Mouse (Mus musculus) fat pad, adult 2 months (tissue): ENCODE data around the gene Nfic.

Source experiments
- DNase-seq: peaks from one replicate; pipeline ENCODE4 v3.0.0-alpha.2; 2011; ENCODE audit warnings: low read depth, low spot score; ENCODE audit errors: extremely low read depth

The Nfic gene

DNA sequence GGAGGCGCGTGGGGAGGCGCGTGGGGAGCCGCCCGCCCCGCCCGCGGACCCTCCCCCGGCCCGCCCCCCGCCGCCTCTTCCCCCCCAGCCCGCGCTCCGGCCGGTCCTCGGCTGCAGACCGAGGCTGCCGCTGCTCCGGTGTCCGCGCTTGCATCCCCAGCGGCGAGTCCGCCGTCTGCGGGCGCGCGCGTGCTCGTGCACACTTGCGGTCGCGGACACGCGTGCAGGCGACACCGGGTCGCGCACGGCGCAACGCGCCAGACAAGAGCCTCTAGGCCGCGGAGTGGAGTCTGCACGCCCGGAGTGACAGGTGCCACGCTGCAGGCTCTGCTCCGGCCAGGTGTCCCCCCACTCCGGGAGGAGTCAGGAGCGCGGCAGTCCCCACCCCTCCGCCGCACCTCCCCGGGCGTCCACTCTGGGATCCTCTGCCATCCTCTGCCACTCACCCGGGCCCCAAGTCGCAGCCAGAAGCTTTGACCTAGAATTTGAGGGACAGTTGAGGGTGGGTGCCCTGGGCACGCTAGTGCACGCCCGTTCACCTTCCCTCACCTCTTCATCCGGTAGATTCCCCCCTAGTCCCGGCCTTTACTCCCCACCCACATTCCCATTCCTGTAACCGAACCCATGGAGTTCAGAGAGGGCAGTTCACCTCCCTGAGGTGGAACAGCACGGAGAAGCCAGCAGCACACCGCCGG, 24.5 kb downstream of the Nfic start:
- no peak for DNase-seq

DNA sequence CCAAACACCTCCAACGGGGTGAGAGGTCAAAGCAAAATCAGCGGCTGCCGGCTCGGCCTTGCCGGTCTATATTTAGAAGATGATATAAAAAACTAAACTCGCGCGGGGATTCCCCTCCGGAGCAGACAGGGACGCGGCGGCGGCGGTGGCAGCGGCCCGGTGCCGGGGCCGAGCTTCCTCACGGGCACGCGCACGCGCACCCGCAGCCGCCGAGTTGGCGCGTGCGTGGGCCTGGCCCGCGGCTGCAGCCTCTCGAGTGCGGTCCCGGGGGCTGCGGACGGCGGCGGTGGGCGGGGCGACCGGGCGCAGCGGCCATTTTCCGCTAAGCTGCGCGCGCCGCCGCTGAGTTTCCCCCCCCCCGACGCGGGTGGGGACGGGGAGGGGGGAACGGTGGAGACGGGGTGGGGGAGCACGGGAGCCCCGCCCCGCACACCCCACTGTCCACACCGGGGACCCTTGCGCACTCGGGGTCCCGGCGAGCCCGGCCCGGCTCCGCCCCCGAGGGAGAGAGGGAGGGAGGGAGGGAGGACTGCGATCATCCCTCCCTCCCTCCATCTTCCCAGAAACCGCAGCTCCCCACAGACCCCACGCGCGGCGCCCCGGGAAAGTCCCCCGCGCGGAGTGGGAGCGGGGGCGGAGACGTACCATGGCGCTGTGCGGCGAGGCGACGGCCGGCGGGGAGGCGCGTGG, 25.1 kb downstream of the Nfic start:
- DNase-seq, result no peak

DNA sequence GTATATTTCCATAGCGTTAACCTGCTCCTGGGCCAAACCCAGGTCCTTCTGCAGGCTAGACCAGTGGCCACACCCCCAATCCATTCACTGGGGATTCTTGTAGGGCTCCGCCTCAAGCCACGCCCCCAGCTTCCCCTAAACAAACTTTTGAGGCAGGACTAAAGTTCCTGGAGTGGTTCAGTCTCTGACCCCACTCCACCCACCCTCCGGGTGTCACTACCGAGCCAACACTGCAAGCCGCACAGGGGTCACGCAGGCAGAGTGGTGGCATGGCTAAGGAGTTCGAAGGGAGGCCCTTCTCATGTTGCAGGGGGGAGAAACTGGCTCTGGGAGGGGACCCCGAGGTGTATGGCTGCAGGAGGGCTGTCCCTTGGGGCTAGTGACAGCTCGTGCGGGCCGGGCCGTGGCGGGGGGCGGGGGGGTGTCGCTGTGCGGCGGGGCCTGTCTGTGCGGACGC, 25.8 kb downstream of the Nfic start:
- DNase-seq, result no peak

- DNase-seq, result no peak
Observed at GRCm38 (mm10) chr10:81429092-81429491, 26.3 kb downstream of the Nfic start.

DNA sequence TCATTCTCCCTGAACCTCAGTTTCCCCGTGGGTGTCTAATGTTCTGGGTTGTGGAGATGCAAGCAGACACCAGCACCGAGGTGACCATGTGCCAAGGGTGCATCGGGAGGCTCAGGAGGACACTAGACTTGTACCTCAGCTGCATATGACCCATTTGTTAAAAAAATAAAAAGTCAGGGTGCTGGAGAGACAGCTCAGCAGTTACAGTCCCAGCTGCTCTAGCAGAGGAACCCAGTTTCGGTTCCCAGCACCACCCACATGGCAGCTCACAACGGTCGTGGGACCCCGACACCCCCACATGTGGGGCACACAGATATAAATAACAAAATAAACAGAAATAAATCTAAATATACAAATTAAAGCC, 26.9 kb downstream of the Nfic start:
- no peak for DNase-seq

GRCm38 (mm10) chr10:81427804-81428506, 27.5 kb downstream of the Nfic start:
- DNase-seq, result no peak

DNA sequence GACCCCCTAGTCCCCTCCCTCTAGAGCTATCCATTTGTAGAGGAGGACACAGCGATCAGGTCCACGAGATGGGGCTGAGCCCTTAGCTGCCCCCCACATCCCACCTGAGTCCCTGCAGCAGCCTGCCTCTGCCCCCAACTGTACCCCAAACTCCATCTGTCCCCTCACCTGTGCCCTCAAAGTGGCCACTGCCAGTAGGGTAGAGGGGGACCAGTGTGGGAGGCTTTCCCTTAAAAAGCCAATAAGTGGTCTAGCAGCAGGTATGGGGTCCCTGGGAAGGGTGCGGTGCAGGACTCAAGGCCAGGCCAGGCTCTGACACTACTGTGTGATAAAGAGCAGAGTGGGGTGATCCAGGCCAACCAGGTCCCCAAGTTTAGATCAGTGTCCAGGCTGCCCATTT, 28.1 kb downstream of the Nfic start:
- DNase-seq, result no peak

DNA sequence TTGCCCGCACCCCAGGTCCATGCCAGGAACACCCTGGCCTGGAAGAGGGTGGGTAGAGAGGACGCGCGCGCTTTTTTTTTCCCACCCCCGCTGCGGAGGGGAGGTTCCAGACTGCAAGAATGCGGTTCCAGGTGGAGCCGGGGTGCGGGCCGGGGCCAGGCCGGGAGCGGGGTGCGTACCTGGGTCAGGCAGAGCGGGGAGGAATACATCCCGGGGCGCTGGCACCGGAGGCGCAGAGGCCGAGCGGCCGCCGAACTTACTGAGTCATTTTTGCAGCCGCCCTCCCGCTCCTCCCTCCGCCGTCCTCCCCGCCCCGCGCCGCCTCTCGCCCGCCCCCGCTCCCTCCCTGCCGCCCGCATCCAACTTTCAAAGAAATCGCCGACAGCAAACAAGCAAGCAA, 28.5 kb downstream of the Nfic start:
- DNase-seq, result no peak

DNA sequence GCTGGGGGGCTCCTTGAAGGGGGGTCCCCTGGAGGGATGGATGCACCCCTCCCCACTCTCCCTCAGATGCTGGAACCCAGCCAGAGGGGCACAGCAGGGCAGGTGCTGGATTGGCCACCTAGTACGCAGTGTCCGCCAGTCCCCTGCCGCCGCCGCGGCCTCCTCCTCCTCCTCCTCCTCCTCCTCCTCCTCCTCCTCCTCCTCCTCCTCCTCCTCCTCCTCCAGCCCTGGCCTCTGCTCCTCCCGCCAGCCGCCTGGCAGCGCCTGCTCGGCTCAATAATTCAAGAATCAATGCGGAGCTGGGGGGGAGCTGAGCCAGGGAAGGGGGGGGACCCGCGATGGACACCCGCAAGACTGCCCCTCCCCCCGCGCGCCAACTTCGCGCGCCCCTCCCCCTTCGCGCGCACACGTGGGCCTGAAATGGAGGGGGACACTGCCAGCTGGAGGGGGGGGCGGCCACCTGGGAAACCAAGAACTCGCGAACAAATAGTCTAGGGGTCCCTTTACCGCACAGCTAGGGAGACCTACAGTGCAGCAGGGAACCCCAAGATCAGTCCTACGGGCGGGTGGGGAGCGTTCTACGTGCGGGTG, 29.3 kb downstream of the Nfic start:
- no peak for DNase-seq

- no peak for DNase-seq
Observed at GRCm38 (mm10) chr10:81425236-81425850, 30.1 kb downstream of the Nfic start.

- DNase-seq, result no peak
Observed at GRCm38 (mm10) chr10:81424246-81425051, 31.0 kb downstream of the Nfic start.

GRCm38 (mm10) chr10:81423476-81424245, 31.8 kb downstream of the Nfic start:
- no peak for DNase-seq

GRCm38 (mm10) chr10:81422661-81423217, 32.7 kb downstream of the Nfic start:
- DNase-seq, result no peak

DNA sequence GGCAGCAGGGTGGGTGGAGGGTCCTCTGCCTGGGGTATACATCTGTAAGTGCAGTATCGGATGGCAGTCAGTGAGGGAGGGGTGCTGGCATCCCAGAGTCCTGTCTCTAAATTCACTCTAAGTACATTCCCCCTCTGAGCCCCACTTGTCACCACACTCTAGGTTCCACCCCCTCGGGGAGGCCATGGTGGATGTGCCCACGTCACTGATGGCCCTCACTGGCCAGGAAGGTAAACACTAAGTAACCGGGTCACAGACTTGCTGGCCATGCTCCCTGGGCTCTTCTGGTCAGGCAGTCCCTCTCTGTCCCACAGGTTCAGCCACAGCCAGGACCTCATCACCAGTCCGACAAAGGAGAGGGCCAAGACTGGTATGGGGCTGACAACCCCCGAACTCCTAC, 33.2 kb downstream of the Nfic start:
- DNase-seq, result no peak

DNA sequence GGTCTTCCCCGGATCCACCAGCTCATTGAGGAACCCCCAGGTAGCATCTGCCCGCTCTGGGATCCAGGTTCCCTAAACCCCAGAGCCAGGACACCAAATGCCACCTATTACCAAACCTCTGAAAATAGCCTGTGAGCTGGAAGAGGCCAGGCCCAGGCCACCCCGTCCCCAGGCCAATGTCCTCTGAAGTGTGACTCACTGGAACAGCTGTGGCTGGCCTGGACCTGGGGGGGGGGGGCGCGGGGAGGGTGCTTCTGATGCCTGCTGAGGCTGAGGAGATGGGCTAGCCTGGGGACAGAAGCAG, 33.7 kb downstream of the Nfic start:
- DNase-seq, result no peak

DNA sequence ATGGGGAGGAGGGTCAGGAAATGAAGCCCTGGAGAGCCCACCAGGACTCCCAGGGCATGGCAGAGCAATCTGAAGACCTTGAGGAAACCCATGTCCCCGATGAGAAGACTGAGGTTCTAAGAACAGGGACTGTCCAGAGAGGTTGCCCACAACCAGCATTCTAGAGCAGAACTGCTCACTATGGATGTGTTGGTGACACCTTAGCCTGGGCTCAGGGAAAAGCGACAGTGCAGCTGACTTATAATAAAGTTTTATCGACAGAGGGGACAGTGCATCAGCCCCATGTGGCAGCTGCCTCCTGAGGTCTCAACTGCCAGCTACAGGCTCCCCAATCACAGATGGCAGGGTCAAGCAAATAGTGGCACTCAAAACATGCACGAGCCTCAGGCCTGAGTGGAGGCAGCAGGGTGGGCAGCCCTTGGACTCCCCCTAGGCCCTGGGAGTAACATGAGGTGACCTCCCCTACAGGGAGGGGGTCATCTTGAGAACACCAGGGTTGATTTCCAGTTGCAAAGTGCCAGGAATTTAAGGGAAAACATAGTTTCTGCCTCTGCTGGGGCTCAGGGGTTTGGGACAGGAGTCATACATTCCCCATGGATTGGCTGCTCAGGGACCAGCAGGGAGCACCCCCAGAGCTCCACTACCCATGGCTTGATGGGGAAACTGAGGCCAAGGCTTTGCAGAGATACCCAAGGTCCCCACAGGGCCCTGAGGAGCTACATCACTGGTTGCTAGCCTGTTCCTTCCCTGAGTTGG, 34.2 kb downstream of the Nfic start:
- DNase-seq, result no peak

DNA sequence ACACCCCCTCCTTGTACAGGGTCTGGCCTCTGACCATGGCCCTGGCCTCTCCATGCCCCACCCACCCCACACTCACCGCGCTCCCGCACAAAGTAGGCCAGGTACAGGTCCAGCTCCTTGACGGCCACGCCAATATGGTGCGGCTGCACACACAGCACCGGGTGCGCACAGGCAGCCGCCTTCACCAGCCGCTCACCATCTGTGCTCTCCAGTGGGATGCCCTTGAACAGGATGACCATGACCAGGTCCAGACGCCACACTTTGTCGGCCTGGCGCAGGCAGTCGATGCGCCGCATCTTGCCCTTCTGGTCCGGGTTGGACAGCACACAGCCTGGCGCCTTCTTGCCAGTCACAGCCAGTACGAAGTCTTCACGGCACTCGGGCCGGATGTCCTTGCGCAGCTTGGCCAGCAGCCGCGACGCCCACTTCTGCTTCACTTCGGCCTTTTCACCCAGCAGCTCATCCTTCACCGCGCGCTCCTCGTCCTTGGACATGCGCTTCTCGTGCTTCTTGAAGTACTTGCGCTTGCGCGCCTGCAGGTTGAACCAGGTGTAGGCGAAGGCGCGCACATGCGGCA, 35.2 kb downstream of the Nfic start:
- DNase-seq, result no peak

DNA sequence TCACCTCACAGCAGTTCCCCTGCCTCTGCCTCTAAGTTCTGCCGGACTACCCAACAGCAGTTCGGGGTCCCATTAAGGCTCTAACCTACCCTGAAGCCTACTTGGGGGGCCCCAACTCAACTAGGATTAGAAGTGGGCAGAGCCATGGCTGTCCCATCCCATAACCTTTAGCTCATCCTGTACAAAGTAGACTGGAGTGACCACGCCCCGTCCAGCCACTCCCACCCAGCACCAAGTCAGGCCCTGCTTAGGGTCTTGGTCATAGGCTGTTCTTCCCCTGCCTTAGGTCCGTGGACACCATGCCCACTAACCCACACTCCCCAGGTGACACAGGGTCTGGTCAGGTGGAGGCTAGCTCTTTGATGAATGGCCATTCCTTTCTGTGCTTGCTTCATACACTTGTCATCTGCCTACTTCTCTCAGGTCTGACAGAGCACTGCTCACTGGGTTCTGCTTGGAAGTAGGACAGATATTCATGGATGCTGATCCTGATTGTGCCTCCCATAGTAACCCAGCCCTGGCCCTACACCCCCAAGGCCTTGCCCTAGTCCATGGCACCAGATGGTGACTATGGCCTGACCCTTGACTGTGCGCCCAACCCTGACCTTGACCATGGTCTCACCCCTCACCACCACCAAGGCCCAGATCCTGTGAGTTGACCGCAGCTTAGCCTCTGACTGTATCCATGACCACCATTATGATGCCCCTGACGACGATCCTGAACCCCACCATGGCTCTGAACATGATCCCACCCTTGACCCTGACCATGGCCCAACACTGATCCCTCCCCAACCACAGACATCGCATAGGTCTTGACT, 36.1 kb downstream of the Nfic start:
- DNase-seq, result no peak
